Mouse (Mus musculus): Measurements from ENCODE around the gene Tent2. TPM values are rescaled to one million over a fixed set of nuclear protein-coding genes. Genes with fewer than 3 reads are reported as not detected.
A peak's percentile ranks its signal among the peaks of the same experiment; 100 is the strongest.

Tent2 gene
- polyA plus RNA-seq (2015; fragmentation: Nextera tagmentation; extraction: Ambion mirVana) = 47.2 and 49.7 TPM in 2 replicates

DNA sequence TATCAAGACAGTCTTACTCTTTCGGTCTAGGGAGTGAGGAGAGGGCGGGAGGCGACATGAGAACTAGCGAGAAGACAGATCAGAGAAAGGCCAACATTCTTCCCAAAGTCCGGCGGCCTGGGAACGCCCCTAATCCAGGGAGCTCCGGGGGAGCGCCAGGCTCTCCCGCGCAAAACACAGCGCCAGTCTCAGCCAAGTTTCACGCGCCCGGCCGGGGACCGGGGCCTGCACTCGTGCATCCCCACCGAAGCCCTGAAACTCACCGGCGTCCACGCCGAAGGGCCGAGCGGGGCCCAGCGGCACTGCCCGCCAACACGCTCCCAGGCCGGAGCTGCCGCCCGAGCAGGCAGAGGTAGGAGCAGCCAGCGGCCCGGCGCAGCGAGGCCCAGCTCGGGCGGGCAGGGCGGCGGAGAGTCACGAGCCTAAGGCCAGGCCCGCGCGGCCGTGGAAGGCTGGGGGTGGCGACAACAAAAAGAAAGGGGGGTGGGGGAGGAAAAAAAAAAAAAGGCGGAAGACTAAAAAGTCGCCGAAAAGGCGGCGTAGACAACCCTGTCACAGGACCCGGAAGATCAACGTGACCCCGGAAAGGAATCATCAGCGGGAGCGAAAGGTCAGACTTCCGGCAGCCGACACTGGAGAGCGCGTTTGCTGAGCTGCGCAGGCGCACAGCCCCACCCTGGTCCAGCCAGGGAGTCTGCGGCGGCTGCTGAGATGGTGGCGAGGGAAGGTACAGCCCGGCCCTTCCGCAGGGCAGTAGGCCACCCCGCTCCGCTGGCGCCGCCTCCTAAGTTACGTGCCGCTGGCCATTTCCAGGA, at the start of gene Tent2:
Gene Tent2 (minus strand): TSS at position 555 of the 815 bp plus-strand sequence.
- Histone ChIP-seq H3K9me3 (ENCODE audit: control insufficient read depth, low read length) (no peaks in the 10 kb centered on the region), H3K27me3 (replicated peaks; ENCODE audit: control insufficient read depth, insufficient read depth, low read length) (no peaks in the 10 kb centered on the region), H3K4me1 (replicated peaks; ENCODE audit: control insufficient read depth, insufficient read depth, low read length) (peaks cover 16% of the 10 kb centered on the region), H3K27ac (ENCODE audit: low read length) (peak within 1 kb of the TSS; percentile 91), H3K36me3 (ENCODE audit: control insufficient read depth, insufficient read depth) (no peaks in the 10 kb centered on the region), H3K4me3 (replicated peaks; ENCODE audit: low read length) (peak within 1 kb of the TSS; percentile 98), H3K9ac (replicated peaks; ENCODE audit: low read depth, low read length) (peak within 1 kb of the TSS; percentile 97), H3K4me2 (ENCODE audit: low read length) (peak within 1 kb of the TSS; percentile 84)
- under 1% methylated on average over 70 of the region's 72 CpGs for WGBS
- ATAC-seq = peak; percentile 99

GRCm38 (mm10) chr13:93241180-93241579, 49.0 kb upstream of the Tent2 start:
- no peaks in the 10 kb centered on the region for H3K9me3 ChIP-seq (ENCODE audit: control insufficient read depth, low read length)
- peak; percentile 43; the same call in 1 of the 2 replicates for ATAC-seq
- H3K27me3 ChIP-seq (replicated peaks; ENCODE audit: control insufficient read depth, insufficient read depth, low read length) = no peaks in the 10 kb centered on the region
- no peak overlapping the region for H3K27ac ChIP-seq (ENCODE audit: low read length)
- no peak overlapping the region for H3K4me3 ChIP-seq (replicated peaks; ENCODE audit: low read length)
- H3K36me3 ChIP-seq (ENCODE audit: control insufficient read depth, insufficient read depth) = no peaks in the 10 kb centered on the region
- H3K4me1 ChIP-seq (replicated peaks; ENCODE audit: control insufficient read depth, insufficient read depth, low read length) = no peaks in the 10 kb centered on the region
- no peak overlapping the region for H3K4me2 ChIP-seq (ENCODE audit: low read length)
- 6% methylated on average over 3 of the region's 3 CpGs for WGBS
- no peak overlapping the region for H3K9ac ChIP-seq (replicated peaks; ENCODE audit: low read depth, low read length)

- Histone ChIP-seq H3K4me1 (replicated peaks; ENCODE audit: control insufficient read depth, insufficient read depth, low read length) (no peaks in the 10 kb centered on the region), H3K4me2 (ENCODE audit: low read length) (no peak overlapping the region), H3K9me3 (ENCODE audit: control insufficient read depth, low read length) (no peaks in the 10 kb centered on the region), H3K27ac (ENCODE audit: low read length) (no peak overlapping the region), H3K27me3 (replicated peaks; ENCODE audit: control insufficient read depth, insufficient read depth, low read length) (no peaks in the 10 kb centered on the region), H3K9ac (replicated peaks; ENCODE audit: low read depth, low read length) (no peak overlapping the region), H3K36me3 (ENCODE audit: control insufficient read depth, insufficient read depth) (no peaks in the 10 kb centered on the region), H3K4me3 (replicated peaks; ENCODE audit: low read length) (no peak overlapping the region)
- 61% methylated on average over 4 of the region's 7 CpGs for WGBS
- no peak for ATAC-seq
These were observed 47.4 kb upstream of the Tent2 start for GRCm38 (mm10) chr13:93239561-93239960.

GRCm38 (mm10) chr13:93239134-93239533, 46.9 kb upstream of the Tent2 start:
- WGBS = 89% methylated on average over 9 of the region's 9 CpGs
- no peaks in the 10 kb centered on the region for H3K9me3 ChIP-seq (ENCODE audit: control insufficient read depth, low read length)
- no peaks in the 10 kb centered on the region for H3K36me3 ChIP-seq (ENCODE audit: control insufficient read depth, insufficient read depth)
- H3K4me3 ChIP-seq (replicated peaks; ENCODE audit: low read length) = no peak overlapping the region
- H3K27ac ChIP-seq (ENCODE audit: low read length) = no peak overlapping the region
- H3K4me1 ChIP-seq (replicated peaks; ENCODE audit: control insufficient read depth, insufficient read depth, low read length) = no peaks in the 10 kb centered on the region
- no peak overlapping the region for H3K9ac ChIP-seq (replicated peaks; ENCODE audit: low read depth, low read length)
- H3K27me3 ChIP-seq (replicated peaks; ENCODE audit: control insufficient read depth, insufficient read depth, low read length) = no peaks in the 10 kb centered on the region
- H3K4me2 ChIP-seq (ENCODE audit: low read length) = no peak overlapping the region
- ATAC-seq = no peak

- no peak overlapping the region for H3K27ac ChIP-seq (ENCODE audit: low read length)
- WGBS = 76% methylated on average over 9 of the region's 9 CpGs
- H3K4me2 ChIP-seq (ENCODE audit: low read length) = no peak overlapping the region
- ATAC-seq = no peak
- no peaks in the 10 kb centered on the region for H3K9me3 ChIP-seq (ENCODE audit: control insufficient read depth, low read length)
- no peaks in the 10 kb centered on the region for H3K27me3 ChIP-seq (replicated peaks; ENCODE audit: control insufficient read depth, insufficient read depth, low read length)
- no peak overlapping the region for H3K9ac ChIP-seq (replicated peaks; ENCODE audit: low read depth, low read length)
- no peaks in the 10 kb centered on the region for H3K4me1 ChIP-seq (replicated peaks; ENCODE audit: control insufficient read depth, insufficient read depth, low read length)
- no peak overlapping the region for H3K4me3 ChIP-seq (replicated peaks; ENCODE audit: low read length)
- H3K36me3 ChIP-seq (ENCODE audit: control insufficient read depth, insufficient read depth) = no peaks in the 10 kb centered on the region
These were observed 45.7 kb upstream of the Tent2 start for GRCm38 (mm10) chr13:93237677-93238398.

GRCm38 (mm10) chr13:93234267-93235039, 42.3 kb upstream of the Tent2 start:
- H3K27me3 ChIP-seq (replicated peaks; ENCODE audit: control insufficient read depth, insufficient read depth, low read length) = no peaks in the 10 kb centered on the region
- no peaks in the 10 kb centered on the region for H3K36me3 ChIP-seq (ENCODE audit: control insufficient read depth, insufficient read depth)
- 77% methylated on average over 4 of the region's 4 CpGs for WGBS
- H3K4me2 ChIP-seq (ENCODE audit: low read length) = no peak overlapping the region
- no peak overlapping the region for H3K9ac ChIP-seq (replicated peaks; ENCODE audit: low read depth, low read length)
- H3K4me3 ChIP-seq (replicated peaks; ENCODE audit: low read length) = no peak overlapping the region
- no peaks in the 10 kb centered on the region for H3K4me1 ChIP-seq (replicated peaks; ENCODE audit: control insufficient read depth, insufficient read depth, low read length)
- H3K27ac ChIP-seq (ENCODE audit: low read length) = no peak overlapping the region
- ATAC-seq = no peak
- no peaks in the 10 kb centered on the region for H3K9me3 ChIP-seq (ENCODE audit: control insufficient read depth, low read length)

DNA sequence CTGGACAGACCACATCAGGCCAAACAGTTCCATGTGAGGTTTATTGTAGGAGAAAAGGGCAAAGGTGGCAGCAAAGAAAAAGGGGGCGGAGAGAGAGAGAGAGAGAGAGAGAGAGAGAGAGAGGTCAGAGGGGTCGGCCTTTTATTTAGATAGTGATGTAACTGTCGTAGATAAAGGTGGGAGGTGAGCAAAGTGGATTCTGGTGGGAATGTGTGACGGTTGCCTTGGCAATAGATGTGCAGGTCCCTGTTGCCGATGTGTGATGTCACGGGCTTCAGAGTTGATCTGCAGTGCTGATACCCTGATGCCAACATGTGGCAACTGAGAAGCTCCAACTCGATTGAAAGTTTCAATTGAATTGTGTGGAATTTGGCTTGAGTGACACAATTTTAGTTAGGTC, 40.1 kb upstream of the Tent2 start:
- no peak overlapping the region for H3K4me3 ChIP-seq (replicated peaks; ENCODE audit: low read length)
- no peaks in the 10 kb centered on the region for H3K27me3 ChIP-seq (replicated peaks; ENCODE audit: control insufficient read depth, insufficient read depth, low read length)
- H3K4me1 ChIP-seq (replicated peaks; ENCODE audit: control insufficient read depth, insufficient read depth, low read length) = no peaks in the 10 kb centered on the region
- 88% methylated on average over 7 of the region's 7 CpGs for WGBS
- ATAC-seq = no peak
- H3K36me3 ChIP-seq (ENCODE audit: control insufficient read depth, insufficient read depth) = no peaks in the 10 kb centered on the region
- H3K4me2 ChIP-seq (ENCODE audit: low read length) = no peak overlapping the region
- no peak overlapping the region for H3K27ac ChIP-seq (ENCODE audit: low read length)
- H3K9ac ChIP-seq (replicated peaks; ENCODE audit: low read depth, low read length) = no peak overlapping the region
- H3K9me3 ChIP-seq (ENCODE audit: control insufficient read depth, low read length) = no peaks in the 10 kb centered on the region

GRCm38 (mm10) chr13:93231016-93231415, 38.8 kb upstream of the Tent2 start:
- no peak overlapping the region for H3K27ac ChIP-seq (ENCODE audit: low read length)
- ATAC-seq = no peak
- H3K4me3 ChIP-seq (replicated peaks; ENCODE audit: low read length) = no peak overlapping the region
- no peak overlapping the region for H3K9ac ChIP-seq (replicated peaks; ENCODE audit: low read depth, low read length)
- no peaks in the 10 kb centered on the region for H3K36me3 ChIP-seq (ENCODE audit: control insufficient read depth, insufficient read depth)
- H3K27me3 ChIP-seq (replicated peaks; ENCODE audit: control insufficient read depth, insufficient read depth, low read length) = no peaks in the 10 kb centered on the region
- no peaks in the 10 kb centered on the region for H3K9me3 ChIP-seq (ENCODE audit: control insufficient read depth, low read length)
- 86% methylated on average over 4 of the region's 4 CpGs for WGBS
- no peak overlapping the region for H3K4me2 ChIP-seq (ENCODE audit: low read length)
- H3K4me1 ChIP-seq (replicated peaks; ENCODE audit: control insufficient read depth, insufficient read depth, low read length) = no peaks in the 10 kb centered on the region

GRCm38 (mm10) chr13:93211741-93212140, 19.6 kb upstream of the Tent2 start:
- Histone ChIP-seq H3K4me1 (replicated peaks; ENCODE audit: control insufficient read depth, insufficient read depth, low read length) (no peaks in the 10 kb centered on the region), H3K27me3 (replicated peaks; ENCODE audit: control insufficient read depth, insufficient read depth, low read length) (no peaks in the 10 kb centered on the region), H3K9me3 (ENCODE audit: control insufficient read depth, low read length) (no peaks in the 10 kb centered on the region), H3K4me3 (replicated peaks; ENCODE audit: low read length) (no peak overlapping the region), H3K9ac (replicated peaks; ENCODE audit: low read depth, low read length) (no peak overlapping the region), H3K36me3 (ENCODE audit: control insufficient read depth, insufficient read depth) (no peaks in the 10 kb centered on the region), H3K27ac (ENCODE audit: low read length) (no peak overlapping the region), H3K4me2 (ENCODE audit: low read length) (no peak overlapping the region)
- no peak for ATAC-seq
- WGBS = 77% methylated on average over 1 of the region's 1 CpGs

All from forebrain, embryonic 16.5 days (tissue).